In genomic region chr7:133632476-133632875, GRCm38 (mm10) we compare ENCODE assay signal across 9 mouse cellular contexts. TPM values are rescaled to one million over a fixed set of nuclear protein-coding genes. Genes with fewer than 3 reads are reported as not detected.
A peak's percentile ranks its signal among the peaks of the same experiment; 100 is the strongest.
DNase-seq lines count a peak whose midpoint lies in the region.
"Had no signal": no experiment of that assay in that cellular context is flagged by ENCODE, and none has a peak within 500 bp of the region (broad histone marks: within the 10 kb centered on the region; RNA-seq: fewer than 3 reads in every experiment).

No protein-coding gene starts in this region.

- DNase-seq in heart, adult 8-10 months (ENCODE audit: low spot score): peak; percentile 31
- DNase-seq in heart, adult 11 months: no peak
- peak; percentile 71 to 76 for DNase-seq in B cell, adult 2 months
- peak; percentile 71 for DNase-seq in adrenal gland, postnatal 10 days
- peak; percentile 52 for DNase-seq in embryo, embryonic 9.5 days (ENCODE audit: extremely low spot score)
- peak; percentile 34 for DNase-seq in layer of hippocampus, adult 9-11 months
- peak; percentile 60 for DNase-seq in mesoderm, embryonic 11.5 days (ENCODE audit: low read depth, low spot score)
- DNase-seq in thymus, postnatal 25 days: peak; percentile 56

RNA-seq across cellular contexts. Expression of gene Edrf1, which starts 4.9 kb away (rescaled TPM):
- total RNA-seq in heart, adult 8-10 months (2022): 10 to 100 TPM in 3 of 4 experiments, 1 to 10 TPM in 1; 9.4 to 11.3 (median 10.7) TPM
- 10 to 100 TPM; 15.7 to 18.9 TPM for total RNA-seq in adrenal gland, postnatal 10 days (2021)

RNA-seq across cellular contexts. Expression of gene Tex36, which starts 30.5 kb away (rescaled TPM):
- not detected for total RNA-seq in heart, adult 8-10 months (2022)
- total RNA-seq in adrenal gland, postnatal 10 days (2021): not detected
- total RNA-seq: layer of hippocampus, postnatal 25 days had no signal

RNA-seq across cellular contexts. Expression of gene Mmp21, which starts 47.4 kb away (rescaled TPM):
- total RNA-seq in heart, adult 8-10 months (2022): not detected
- total RNA-seq in adrenal gland, postnatal 10 days (2021): not detected
